Mouse (Mus musculus) megakaryocyte, embryonic 14.5 days (primary cell): ENCODE data around the gene Gnl1. TPM values are rescaled to one million over a fixed set of nuclear protein-coding genes. Genes with fewer than 3 reads are reported as not detected.

Source experiments
- H3K27me3 ChIP-seq: replicated peaks from 2 replicates; pipeline ENCODE3; 2012; ENCODE audit warnings: inconsistent platforms
- H3K36me3 ChIP-seq: replicated peaks from 2 replicates; pipeline ENCODE3; 2012; ENCODE audit warnings: low read length, inconsistent platforms, mixed read lengths
- H3K4me1 ChIP-seq: 2 replicates; pipeline ENCODE4 v1.6.1; 2012; ENCODE audit warnings: inconsistent platforms
- H3K4me3 ChIP-seq: replicated peaks from 2 replicates; pipeline ENCODE3; 2012; ENCODE audit warnings: moderate library complexity, mild to moderate bottlenecking, inconsistent platforms
- H3K9me3 ChIP-seq: 2 replicates; pipeline ENCODE4 v1.6.1; 2012; ENCODE audit warnings: inconsistent platforms
- FLI1 ChIP-seq: IDR thresholded peaks from 2 replicates; pipeline ENCODE4 v1.6.1; 2012; ENCODE audit warnings: low read length, inconsistent platforms, mixed read lengths
- GATA1 ChIP-seq: IDR thresholded peaks from 3 replicates; pipeline ENCODE4 v1.6.1; 2012; ENCODE audit warnings: mixed read lengths, low read length, inconsistent platforms, borderline replicate concordance
- polyA plus RNA-seq: library from polyadenylated mRNA; stranded (reverse); fragments of >175 nt; gene quantifications from 2 replicates; pipeline ENCODE4 v1.2.3, GENCODE M21; 2012; ENCODE audit warnings: low replicate concordance; ENCODE audit not compliant: insufficient read depth

The Gnl1 gene
- polyA plus RNA-seq, 1 experiment, result 63.9 TPM

DNA sequence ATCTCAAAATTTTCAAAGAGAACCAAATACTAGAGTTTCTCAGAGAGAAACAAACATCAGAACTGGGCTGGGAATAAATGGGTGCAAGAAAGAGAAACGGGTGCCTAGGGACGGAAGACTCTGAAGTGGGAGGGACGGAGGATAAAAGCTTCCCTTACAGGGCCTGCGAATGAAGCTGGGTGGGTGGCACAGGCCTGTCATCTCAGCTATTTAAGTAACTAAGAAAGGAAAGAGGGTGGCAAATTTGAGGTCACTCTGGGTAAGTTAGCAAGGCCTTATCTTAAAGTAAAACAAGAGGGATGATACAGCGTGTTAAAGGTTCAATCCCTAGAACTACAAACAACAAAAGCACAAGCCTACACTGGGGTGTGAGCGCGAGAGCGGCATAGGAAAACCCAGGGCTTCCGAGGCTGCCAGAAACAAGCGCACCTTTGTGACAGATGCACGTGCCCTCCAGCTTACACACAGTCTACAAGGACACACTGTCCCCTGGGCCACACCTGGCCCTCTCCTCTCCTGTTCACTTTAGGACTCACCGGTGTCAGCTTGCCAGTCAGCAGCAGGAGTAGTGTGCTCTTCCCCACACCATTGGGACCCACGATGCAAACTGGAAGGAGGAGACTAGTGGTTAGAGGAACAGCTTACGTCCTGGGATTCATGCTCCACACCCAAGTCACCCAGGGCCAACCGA, 21.0 kb upstream of the Gnl1 start:
- Histone ChIP-seq H3K36me3 (peaks cover 88% of the 10 kb centered on the region), H3K4me3 (no peak overlapping the region), H3K4me1 (peaks cover 12% of the 10 kb centered on the region), H3K9me3 (no peaks in the 10 kb centered on the region), H3K27me3 (no peaks in the 10 kb centered on the region)
- no peak for TF ChIP-seq FLI1
- no peak for TF ChIP-seq GATA1

DNA sequence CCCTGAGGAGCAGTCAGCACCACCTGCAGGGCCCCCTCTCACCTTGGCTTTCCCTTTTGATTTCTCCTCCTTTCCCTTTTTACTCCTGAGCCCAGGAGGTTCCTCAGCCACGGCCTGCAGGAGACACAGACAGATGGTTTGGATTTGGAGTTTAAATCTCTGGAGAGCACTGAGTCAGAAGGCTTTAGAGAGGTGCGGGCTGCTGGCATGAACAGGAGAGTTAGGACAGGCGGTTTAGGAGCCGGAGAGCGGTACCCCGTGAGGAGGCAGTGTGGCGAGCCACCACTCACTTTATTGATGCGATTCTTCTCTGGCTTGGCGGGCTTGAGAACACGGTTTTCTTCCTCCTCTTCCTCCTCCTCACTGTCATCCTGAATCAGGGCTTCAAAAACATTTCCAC, 16.4 kb upstream of the Gnl1 start:
- H3K4me1 ChIP-seq, result peaks cover 28% of the 10 kb centered on the region
- H3K9me3 ChIP-seq, result no peaks in the 10 kb centered on the region
- H3K36me3 ChIP-seq, result peaks cover 93% of the 10 kb centered on the region
- TF ChIP-seq GATA1, result no peak
- no peak for TF ChIP-seq FLI1
- H3K27me3 ChIP-seq, result no peaks in the 10 kb centered on the region
- no peak overlapping the region for H3K4me3 ChIP-seq

DNA sequence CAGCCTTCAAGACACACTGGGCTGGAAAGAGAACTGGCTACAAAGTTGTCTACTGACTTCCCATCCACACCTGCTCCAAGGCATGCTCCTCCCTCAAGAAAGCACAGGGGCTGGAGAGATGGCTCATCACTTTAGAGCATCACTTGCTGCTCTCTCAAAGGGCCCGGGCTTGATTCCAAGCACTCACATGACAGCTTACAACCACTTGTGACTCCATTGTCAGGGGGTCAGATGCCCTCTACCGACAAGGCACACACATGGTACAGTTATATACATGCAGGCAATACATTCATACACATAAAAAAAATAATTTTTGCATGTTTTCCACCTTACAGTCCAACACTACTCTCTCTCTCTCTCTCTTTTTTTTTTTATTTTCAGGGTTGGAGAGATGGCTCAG, 12.0 kb upstream of the Gnl1 start:
- peaks cover 55% of the 10 kb centered on the region for H3K36me3 ChIP-seq
- H3K27me3 ChIP-seq, result no peaks in the 10 kb centered on the region
- H3K9me3 ChIP-seq, result no peaks in the 10 kb centered on the region
- no peak for TF ChIP-seq FLI1
- TF ChIP-seq GATA1, result no peak
- H3K4me3 ChIP-seq, result no peak overlapping the region
- H3K4me1 ChIP-seq, result peaks cover 38% of the 10 kb centered on the region

DNA sequence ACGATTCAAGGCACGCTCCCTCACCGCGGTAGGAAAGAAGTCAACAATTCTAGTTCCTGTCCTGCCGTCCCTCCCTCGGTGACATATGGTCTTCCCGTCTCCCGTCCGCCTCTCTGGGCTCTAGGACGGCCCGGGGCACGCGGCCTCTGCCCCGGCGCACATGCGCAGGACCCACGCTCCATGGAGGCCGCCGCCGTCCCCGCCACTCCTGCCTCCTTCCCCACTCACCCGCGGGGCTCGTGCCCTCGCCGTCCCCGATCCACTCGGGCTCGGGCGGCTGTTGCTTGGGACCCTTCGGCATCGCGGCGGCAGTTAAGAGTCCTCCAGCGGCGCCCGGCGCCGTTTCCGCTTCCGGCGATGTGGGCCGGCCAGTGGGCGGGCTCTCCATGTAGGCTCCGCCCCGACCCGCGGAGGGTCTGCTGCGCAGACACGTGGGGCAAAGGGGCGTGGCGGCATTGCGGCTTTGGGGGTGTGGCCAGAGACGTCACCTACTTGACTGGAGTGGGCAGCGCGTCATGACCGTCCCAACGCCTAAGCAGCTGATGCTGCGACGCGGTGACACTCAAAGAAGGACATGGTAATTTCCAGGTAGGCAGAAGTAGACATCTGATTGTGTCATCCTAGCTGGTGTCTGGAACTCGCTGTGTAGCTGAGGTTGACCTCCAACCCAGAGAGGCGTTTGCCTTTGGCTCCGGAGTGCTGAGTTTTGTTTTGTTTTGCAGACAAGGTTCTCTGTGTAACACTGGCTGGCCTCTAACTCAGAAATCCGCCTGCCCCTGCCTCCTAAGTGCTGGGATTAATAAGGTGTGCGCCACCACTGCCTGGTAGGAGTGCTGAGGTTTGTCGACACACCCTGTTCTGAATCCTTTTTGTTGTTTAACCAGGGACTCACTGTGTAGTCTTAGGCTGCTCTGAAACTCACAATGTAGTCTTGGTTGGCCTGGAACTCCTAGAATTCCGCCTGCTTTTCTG, 9.9 kb upstream of the Gnl1 start, which contains the start of gene Abcf1:
Gene Abcf1, minus strand, starts transcription at position 344 of the 972 bp plus-strand sequence.
- no peaks in the 10 kb centered on the region for H3K27me3 ChIP-seq
- H3K4me1 ChIP-seq, result peaks cover 38% of the 10 kb centered on the region
- TF ChIP-seq FLI1, result no peak
- no peak for TF ChIP-seq GATA1
- H3K4me3 ChIP-seq, result peak within 1 kb of the TSS; percentile 100
- H3K36me3 ChIP-seq, result peaks cover 50% of the 10 kb centered on the region
- no peaks in the 10 kb centered on the region for H3K9me3 ChIP-seq

DNA sequence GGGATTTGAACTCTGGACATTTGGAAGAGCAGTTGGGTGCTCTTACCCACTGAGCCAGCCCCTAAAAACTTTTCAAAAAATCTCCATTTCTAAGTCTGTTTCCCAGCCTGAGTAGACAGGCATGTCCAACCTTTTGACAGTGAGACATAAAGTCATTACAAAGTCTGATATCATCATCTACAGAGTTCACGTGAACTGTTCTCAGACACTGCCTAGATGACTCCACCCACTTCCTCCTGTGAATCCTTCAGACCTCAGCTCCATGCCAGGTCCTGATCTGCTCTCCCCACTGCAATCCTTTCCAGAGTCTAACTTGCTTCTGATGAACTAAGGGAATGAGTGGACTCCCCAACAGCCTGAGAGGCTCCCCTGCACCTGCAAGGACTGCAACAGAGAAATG, 7.5 kb upstream of the Gnl1 start:
- TF ChIP-seq GATA1 (no peak), FLI1 (no peak)
- Histone ChIP-seq H3K36me3 (peaks cover 42% of the 10 kb centered on the region), H3K9me3 (no peaks in the 10 kb centered on the region), H3K4me1 (peaks cover 27% of the 10 kb centered on the region), H3K27me3 (no peaks in the 10 kb centered on the region), H3K4me3 (no peak overlapping the region)

DNA sequence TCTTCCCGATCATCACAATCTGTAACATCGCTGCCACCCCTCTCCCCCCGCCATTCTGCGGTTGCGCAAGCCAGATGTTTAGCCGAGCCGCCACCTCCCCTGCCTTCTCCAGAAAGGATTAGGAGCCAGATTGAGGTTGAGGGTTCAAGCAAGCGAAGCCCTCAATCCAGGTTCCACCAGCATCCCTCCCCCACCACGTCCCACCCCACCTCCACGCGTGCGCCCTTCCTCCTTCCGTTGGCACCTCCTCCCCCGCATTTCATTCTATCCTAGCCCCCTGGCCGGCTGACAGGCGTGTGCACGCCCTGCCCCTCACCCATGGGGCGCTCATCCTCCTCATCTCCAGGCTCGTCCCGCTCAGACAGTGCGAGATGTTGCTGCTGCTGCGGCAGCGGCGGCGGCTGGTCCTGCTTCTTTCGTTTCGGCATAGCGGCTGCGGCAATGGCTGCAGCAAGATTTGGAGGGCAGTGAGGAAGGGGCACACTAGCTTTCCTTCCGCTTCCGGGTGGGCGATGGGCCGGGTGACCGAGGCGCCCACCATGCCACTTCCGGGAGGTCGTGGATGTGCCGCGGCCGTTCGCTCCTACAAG, 745 bp upstream of the Gnl1 start:
- H3K9me3 ChIP-seq, result no peaks in the 10 kb centered on the region
- TF ChIP-seq GATA1, result no peak
- no peak for TF ChIP-seq FLI1
- H3K4me1 ChIP-seq, result peaks cover 29% of the 10 kb centered on the region
- peak overlapping the region; percentile 95 for H3K4me3 ChIP-seq
- no peaks in the 10 kb centered on the region for H3K27me3 ChIP-seq
- peaks cover 51% of the 10 kb centered on the region for H3K36me3 ChIP-seq

DNA sequence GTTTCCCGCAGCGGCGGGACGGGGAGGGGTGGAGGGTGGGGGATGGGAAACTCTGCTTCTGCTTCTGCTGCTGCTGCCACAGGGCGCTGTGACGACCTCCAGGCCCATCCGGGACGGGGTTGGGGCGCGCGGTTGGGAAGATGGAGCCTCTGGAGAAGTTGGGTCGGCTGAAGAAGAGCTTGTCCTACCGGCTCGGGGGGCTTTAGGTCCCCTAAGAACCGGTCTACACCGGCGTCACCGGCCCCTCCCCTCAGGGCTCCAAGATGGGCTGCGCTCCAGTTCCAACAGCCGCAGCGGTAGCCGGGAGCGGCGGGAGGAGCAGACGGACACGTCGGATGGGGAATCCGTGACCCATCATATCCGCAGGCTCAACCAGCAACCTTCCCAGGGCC, 708 bp downstream of the Gnl1 start:
- peaks cover 29% of the 10 kb centered on the region for H3K4me1 ChIP-seq
- H3K36me3 ChIP-seq, result peaks cover 51% of the 10 kb centered on the region

DNA sequence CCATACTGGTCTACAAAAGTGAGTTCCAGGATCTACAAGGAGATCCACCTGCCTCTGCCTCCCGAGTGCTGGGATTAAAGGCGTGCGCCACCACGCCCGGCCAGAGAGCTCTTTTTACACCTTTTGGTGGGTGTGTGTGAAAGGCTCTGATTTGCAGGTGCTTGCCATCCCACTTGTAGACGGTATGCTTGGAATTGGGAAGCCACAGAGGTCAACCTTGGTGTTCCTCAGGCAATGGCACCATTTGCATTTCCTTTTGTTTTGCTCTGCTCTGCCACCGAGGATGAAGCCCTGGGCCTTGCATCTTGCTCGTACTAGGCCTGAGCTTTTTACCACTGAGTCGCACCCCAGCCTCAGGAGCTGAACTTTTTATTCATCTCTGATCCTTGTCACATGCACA, 2.1 kb downstream of the Gnl1 start:
- Histone ChIP-seq H3K4me3 (peak overlapping the region; percentile 60), H3K4me1 (peaks cover 29% of the 10 kb centered on the region), H3K27me3 (no peaks in the 10 kb centered on the region), H3K9me3 (no peaks in the 10 kb centered on the region), H3K36me3 (peaks cover 57% of the 10 kb centered on the region)
- TF ChIP-seq GATA1 (no peak), FLI1 (no peak)

More for the DNA sequence above, 708 bp downstream of the Gnl1 start:
- Histone ChIP-seq H3K4me3 (peak overlapping the region; percentile 95), H3K9me3 (no peaks in the 10 kb centered on the region), H3K27me3 (no peaks in the 10 kb centered on the region)
- no peak for TF ChIP-seq FLI1
- TF ChIP-seq GATA1, result no peak

DNA sequence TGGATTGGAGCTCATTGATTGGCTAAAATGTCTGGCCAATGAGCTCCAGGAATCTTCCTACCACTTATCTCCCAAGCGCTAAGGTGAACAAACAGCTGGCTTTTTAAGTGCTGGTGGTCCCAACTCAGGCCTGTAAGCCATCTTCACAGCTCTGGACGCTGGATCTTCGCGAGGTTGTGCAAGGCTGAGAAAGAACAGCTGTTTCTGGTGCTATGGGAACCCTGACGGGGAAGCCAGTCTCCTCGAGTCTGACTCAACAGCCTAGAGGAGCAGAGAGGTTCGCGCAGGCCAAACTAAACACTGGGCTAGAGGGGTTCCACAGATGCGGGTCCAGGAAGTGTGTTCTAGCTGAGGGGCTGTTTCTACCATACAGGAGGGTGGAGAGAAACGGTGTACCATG, 12.1 kb downstream of the Gnl1 start:
- Histone ChIP-seq H3K9me3 (no peaks in the 10 kb centered on the region), H3K27me3 (no peaks in the 10 kb centered on the region), H3K4me1 (peaks cover 28% of the 10 kb centered on the region), H3K4me3 (no peak overlapping the region), H3K36me3 (peaks cover 31% of the 10 kb centered on the region)
- TF ChIP-seq FLI1 (no peak), GATA1 (no peak)
